Mouse (Mus musculus) liver, embryonic 14.5 days (tissue): ENCODE measurements at regions not wholly inside any gene's neighbourhood (a gene's known extent, or its start where the extent isn't known, plus 50 kb on each side); places are given as distances from the start of the nearest gene placed in this dataset.
"Not testable (repeated sequence)": the region's sequence is repeated elsewhere in the genome, so short reads cannot be mapped to it uniquely, and the experiment has no call there.

Experiments
- ATAC-seq: fragments of 200-750 bp; cut with Nextera tagmentation; 2 replicates; pipeline ENCODE4 v1.8.0; 2017; ENCODE audit warnings: moderate number of reproducible peaks, mild to moderate bottlenecking, moderate library complexity; ENCODE audit not compliant: insufficient read depth
- DNase-seq, 3 experiments: peaks; one replicate each; pipeline ENCODE4 v3.0.0-alpha.2; 2012 to 2013; ENCODE audit warnings: low read depth in 3 of 3, low spot score in 3 of 3
- H3K27ac ChIP-seq: fragments of 300-500 bp; sonication (generic); 2 replicates; pipeline ENCODE4 v1.5.1; 2014; ENCODE audit warnings: moderate library complexity, mild to moderate bottlenecking, control low read depth, inconsistent platforms
- H3K27me3 ChIP-seq: fragments of 300-500 bp; sonication (generic); 2 replicates; pipeline ENCODE4 v1.6.1; 2014; ENCODE audit warnings: mild to moderate bottlenecking, low read length, moderate library complexity; ENCODE audit not compliant: control insufficient read depth, insufficient read depth
- H3K36me3 ChIP-seq: fragments of 300-500 bp; sonication (generic); replicated peaks from 2 replicates; pipeline ENCODE4 v1.6.1; 2014; ENCODE audit warnings: low read depth; ENCODE audit not compliant: control insufficient read depth, insufficient read depth
- H3K4me1 ChIP-seq, 2 experiments: fragments of 200-500 bp in 1 of 2; fragments of 300-500 bp in 1 of 2; sonication (generic) in 1 of 2; replicated peaks; 2 replicates each; pipeline ENCODE4 v1.6.1; 2012 to 2014; ENCODE audit warnings: antibody characterized with exemption in 1 of 2, inconsistent platforms in 1 of 2, low read length in 1 of 2; ENCODE audit not compliant: control insufficient read depth in 2 of 2, insufficient read depth in 2 of 2
- H3K4me2 ChIP-seq: fragments of 300-500 bp; sonication (generic); 2 replicates; pipeline ENCODE4 v1.6.1; 2014; ENCODE audit warnings: low read depth, mild to moderate bottlenecking, control low read depth, moderate library complexity
- H3K4me3 ChIP-seq, 2 experiments: fragments of 200-500 bp in 1 of 2; fragments of 300-500 bp in 1 of 2; sonication (generic) in 1 of 2; 2 replicates each; pipeline ENCODE4 v1.5.1; 2012 to 2014; ENCODE audit warnings: low read depth in 2 of 2, low read length in 2 of 2, mild to moderate bottlenecking in 2 of 2, control low read depth in 1 of 2, inconsistent platforms in 1 of 2, moderate library complexity in 1 of 2; ENCODE audit not compliant: insufficient read depth in 1 of 2
- H3K9ac ChIP-seq: fragments of 300-500 bp; sonication (generic); replicated peaks from 2 replicates; pipeline ENCODE4 v1.6.1; 2014; ENCODE audit warnings: mild to moderate bottlenecking, control low read depth, moderate library complexity
- H3K9me3 ChIP-seq: fragments of 300-500 bp; sonication (generic); 2 replicates; pipeline ENCODE4 v1.6.1; 2016; ENCODE audit warnings: low read length, mixed read lengths; ENCODE audit not compliant: control insufficient read depth
- CTCF ChIP-seq: IDR thresholded peaks from 2 replicates; pipeline ENCODE4 v1.5.1; 2016; ENCODE audit warnings: antibody characterized with exemption, low read depth, control low read depth
- EP300 ChIP-seq: IDR thresholded peaks from 2 replicates; pipeline ENCODE4 v1.6.1; 2016; ENCODE audit warnings: antibody characterized with exemption, low read depth
- WGBS: fragments of 180-500 bp; shearing (Covaris S2); extraction: QIAGEN DNeasy Blood & Tissue Kit; methylation state at CpG from one replicate; pipeline ENCODE4 v1.1.7; 2014; ENCODE audit not compliant: insufficient replicate concordance; 5-methylcytosine and 5-hydroxymethylcytosine counted together

DNA sequence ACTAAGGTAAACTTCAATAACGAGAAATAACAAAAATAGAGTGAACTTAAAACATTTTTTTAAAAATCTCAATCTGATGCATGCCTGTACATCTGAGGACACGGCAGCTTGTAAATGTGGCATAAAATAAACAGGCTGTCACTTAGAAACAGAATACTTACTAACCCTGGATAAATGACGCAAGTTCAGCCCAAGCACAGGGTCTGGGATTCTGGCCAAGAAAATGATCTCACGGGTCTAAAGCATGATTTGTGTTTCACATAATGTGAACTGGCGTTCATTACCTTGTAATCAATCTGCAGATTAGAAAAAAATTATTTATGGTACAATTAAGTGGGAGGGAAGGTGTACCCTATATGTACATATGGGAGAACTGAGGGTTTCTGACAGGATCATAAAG is 512.1 kb upstream of the Vrk2 start:
- Histone ChIP-seq H3K27ac (no peak overlapping the region), H3K36me3 (no peaks in the 10 kb centered on the region), H3K9me3 (no peaks in the 10 kb centered on the region), H3K4me3 (no peak overlapping the region), H3K27me3 (no peaks in the 10 kb centered on the region), H3K4me2 (no peak overlapping the region), H3K4me1 (no peaks in the 10 kb centered on the region), H3K9ac (no peak overlapping the region)
- DNase-seq (no peak), ATAC-seq (no peak)
- TF ChIP-seq CTCF (no peak), EP300 (no peak)
- WGBS, result 56% methylated on average over 5 of the region's 5 CpGs

DNA sequence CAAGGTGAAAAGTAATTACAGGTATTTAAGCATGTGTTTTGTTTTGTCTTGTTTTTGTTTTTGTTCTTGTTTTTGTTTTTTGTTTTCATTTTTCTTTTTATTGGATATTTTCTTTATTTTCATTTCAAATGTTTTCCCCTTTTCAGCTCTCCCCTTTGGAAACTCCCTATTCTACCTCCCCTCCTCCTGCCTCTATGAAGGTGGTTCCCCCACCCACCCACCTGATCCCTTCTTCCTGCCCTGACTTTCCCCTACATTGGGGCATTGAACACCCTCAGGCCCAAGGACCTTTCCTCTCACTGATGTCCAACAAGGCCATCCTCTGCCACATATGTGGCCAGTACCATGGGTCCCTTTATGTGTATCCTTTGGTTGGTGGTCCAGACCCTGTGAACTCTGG is 509.1 kb upstream of the Vrk2 start:
- Histone ChIP-seq H3K27me3 (no peaks in the 10 kb centered on the region), H3K36me3 (no peaks in the 10 kb centered on the region), H3K9me3 (no peaks in the 10 kb centered on the region), H3K4me3 (no peak overlapping the region), H3K9ac (no peak overlapping the region), H3K4me2 (no peak overlapping the region), H3K4me1 (no peaks in the 10 kb centered on the region), H3K27ac (no peak overlapping the region)
- DNase-seq (no peak), ATAC-seq (no peak)
- TF ChIP-seq CTCF, result no peak
- no peak for TF ChIP-seq EP300

DNA sequence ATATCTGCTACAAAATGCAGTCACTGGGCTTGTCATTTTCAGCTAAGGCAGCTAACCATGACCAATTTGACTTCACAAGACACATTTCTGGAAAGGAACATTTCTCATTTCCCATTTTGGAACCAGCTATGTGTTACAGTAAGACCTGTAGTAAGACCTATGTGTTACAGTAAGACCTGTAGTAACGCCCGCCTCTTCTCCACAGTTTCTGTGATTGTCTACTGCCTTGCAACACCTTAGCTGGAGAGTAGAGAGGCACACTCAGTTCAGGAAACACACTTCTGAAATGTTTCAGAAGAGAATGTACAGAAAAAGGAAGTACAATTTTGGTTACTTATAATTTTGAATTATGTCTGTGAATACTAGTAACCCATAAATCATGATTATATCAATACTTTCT is 508.2 kb upstream of the Vrk2 start:
- H3K27me3 ChIP-seq, result no peaks in the 10 kb centered on the region
- H3K36me3 ChIP-seq, result no peaks in the 10 kb centered on the region
- no peak overlapping the region for H3K4me3 ChIP-seq
- H3K9me3 ChIP-seq, result no peaks in the 10 kb centered on the region
- H3K9ac ChIP-seq, result no peak overlapping the region
- no peak overlapping the region for H3K27ac ChIP-seq
- no peak overlapping the region for H3K4me2 ChIP-seq
- no peaks in the 10 kb centered on the region for H3K4me1 ChIP-seq
- WGBS, result 56% methylated on average over 2 of the region's 2 CpGs
- TF ChIP-seq EP300 (no peak), CTCF (no peak)
- DNase-seq, result no peak
- no peak for ATAC-seq

DNA sequence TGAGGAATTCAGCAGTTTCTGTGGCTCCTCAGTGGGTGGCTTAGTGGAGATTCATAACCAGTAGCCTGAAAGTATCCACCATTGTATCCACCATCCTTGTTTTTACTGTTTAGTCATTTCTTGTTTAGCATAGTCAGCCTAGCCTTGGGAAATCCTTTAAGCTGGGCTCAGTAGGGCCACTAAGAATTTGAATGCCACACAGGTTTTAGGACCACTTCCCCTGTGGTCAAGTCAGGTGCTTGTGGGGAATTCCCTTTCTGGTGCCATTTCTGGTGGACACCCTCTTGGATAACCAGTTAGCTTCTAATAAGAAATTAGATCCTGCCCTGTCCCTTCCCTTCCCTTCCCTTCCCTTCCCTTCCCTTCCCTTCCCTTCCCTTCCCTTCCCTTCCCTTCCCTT is 502.8 kb upstream of the Vrk2 start:
- DNase-seq (no peak), ATAC-seq (no peak)
- no peaks in the 10 kb centered on the region for H3K4me1 ChIP-seq
- no peak for TF ChIP-seq CTCF
- TF ChIP-seq EP300, result no peak
- H3K4me3 ChIP-seq, result no peak overlapping the region
- no peaks in the 10 kb centered on the region for H3K27me3 ChIP-seq
- no peak overlapping the region for H3K27ac ChIP-seq
- H3K9me3 ChIP-seq, result no peaks in the 10 kb centered on the region
- no peaks in the 10 kb centered on the region for H3K36me3 ChIP-seq
- H3K4me2 ChIP-seq, result no peak overlapping the region
- no peak overlapping the region for H3K9ac ChIP-seq

DNA sequence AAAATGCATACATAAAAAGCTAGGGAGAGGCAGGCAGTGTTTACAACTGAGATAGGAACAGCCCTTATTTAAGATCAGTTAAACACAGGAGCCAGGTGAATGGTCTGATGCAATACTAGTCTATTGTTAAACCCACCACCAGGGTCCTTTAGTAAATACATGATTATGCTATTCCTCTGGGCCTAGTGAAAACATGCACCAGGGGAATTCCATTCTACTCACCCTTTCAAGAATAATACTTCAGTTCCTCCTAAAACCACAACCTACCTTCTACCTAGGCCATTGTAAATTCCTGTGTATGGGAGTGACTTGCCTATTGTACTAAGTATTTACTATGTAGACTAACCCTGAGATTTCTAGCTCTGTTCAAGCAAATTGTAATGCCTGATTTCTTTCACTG is 501.7 kb upstream of the Vrk2 start:
- H3K27ac ChIP-seq, H3K36me3 ChIP-seq, DNase-seq, H3K4me2 ChIP-seq, H3K4me3 ChIP-seq, H3K9ac ChIP-seq, H3K4me1 ChIP-seq, H3K27me3 ChIP-seq, ATAC-seq, H3K9me3 ChIP-seq: not testable (repeated sequence)

DNA sequence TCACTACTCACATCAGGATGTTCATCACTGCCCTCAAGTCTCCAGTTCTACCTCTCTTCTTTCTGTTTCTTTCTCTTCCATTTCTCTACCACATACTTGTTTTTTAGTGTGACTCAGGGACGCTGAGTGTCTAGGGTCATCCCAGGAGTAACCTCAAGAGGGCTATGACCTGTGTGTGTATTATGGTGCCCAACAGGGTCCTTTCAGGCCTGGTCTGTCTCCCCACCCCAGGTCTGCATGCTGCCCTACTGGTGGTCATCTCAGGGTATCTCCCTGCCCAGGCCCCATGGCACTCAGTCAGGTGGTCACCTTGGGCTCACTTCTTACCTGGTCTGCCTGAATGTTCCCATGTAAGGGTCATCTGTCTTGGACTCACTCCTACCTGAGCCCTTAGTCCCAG is 492.7 kb upstream of the Vrk2 start:
- ATAC-seq, result no peak
- Histone ChIP-seq H3K4me1 (no peaks in the 10 kb centered on the region), H3K9ac (no peak overlapping the region), H3K27ac (no peak overlapping the region), H3K9me3 (no peaks in the 10 kb centered on the region), H3K4me3 (no peak overlapping the region), H3K27me3 (no peaks in the 10 kb centered on the region), H3K4me2 (no peak overlapping the region), H3K36me3 (no peaks in the 10 kb centered on the region)
- WGBS, result 50% methylated on average over 1 of the region's 1 CpGs
- no peak for DNase-seq
- TF ChIP-seq CTCF (no peak), EP300 (no peak)
